Mouse (Mus musculus) B cell, adult 2 months (primary cell): ENCODE measurements around the gene Slc22a2.
A peak's percentile ranks its signal among the peaks of the same experiment; 100 is the strongest.
"Not testable (repeated sequence)": the region's sequence is repeated elsewhere in the genome, so short reads cannot be mapped to it uniquely, and the experiment has no call there.

Experiments used
- DNase-seq, 2 experiments: peaks; one replicate each; pipeline ENCODE4 v3.0.0; 2022

The Slc22a2 gene

DNA sequence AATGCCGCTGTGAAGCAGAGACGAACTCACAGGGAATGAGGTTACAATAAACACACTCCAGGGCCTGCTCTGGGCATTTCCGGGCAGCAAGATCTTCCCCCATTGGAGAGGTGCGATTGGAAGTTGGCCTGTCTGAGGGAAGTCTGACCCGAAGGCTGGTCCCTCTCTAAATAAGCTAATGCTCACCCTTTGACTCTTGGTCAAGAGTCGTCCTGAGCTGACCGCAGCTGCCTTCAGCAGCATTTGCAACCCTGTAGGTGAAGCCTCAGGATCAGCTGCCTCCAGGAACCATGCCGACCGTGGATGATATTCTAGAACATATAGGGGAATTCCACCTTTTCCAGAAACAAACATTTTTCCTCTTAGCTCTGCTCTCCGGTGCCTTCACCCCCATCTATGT lies at the start of gene Slc22a2:
Slc22a2 (plus strand) TSS at position 142 of the 400 bp plus-strand sequence.
- no peak for DNase-seq

DNA sequence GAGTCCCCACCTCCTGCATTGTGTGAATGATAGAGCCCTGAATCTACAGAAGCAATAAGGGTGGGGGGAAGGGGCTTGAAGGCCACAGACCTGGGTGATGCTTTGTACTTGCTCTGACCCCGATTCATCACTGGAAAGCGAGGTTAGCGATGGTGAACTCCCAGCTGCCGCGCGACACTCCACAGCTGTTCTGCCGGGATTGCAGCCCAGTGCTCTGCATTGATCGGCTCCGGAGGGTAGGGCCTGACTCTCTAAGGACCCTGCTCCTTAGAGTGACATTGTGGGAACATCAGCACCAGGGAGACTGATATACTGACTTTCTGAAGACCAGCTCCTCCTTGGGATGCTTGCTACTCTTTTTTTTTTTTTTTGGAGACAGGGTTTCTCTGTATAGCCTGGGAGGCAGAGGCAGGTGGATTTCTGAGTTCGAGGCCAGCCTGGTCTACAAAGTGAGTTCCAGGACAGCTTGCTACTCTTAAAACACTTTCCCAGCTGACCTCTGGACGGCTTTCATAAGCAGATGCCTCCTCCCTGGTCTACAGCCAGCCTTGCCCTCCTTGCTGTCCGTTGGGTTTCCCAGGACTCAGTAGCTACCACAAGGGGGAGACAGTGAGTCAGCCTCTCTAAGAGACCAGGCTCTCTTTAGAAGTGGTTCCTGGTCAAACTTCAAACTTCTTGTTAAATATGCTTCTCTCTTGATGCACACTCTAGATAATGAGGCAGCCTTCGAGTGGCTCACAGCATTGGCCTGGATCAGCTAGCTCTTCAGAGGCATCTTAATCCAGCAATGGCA lies 49.4 kb upstream of the Slc22a2 start:
- DNase-seq, result peak; percentile 62 to 63

DNA sequence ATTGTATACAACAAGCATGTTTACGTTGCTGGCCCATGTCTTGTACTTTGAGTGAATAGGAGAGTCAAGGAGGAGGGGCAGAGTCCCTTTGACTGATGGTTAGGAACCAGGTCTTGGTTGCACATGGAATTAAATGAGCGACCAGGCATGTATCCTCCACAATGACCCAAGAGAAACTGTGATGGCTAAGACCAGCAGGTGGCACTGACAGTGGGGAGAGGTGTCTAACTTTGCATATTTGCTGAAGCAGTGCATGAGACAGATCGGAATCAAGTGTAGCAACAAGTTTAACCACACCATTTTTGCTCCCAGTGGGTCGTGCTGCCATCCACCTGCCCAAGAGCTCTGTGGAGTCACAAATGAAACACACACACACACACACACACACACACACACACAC lies 21.7 kb upstream of the Slc22a2 start:
- no peak for DNase-seq

DNA sequence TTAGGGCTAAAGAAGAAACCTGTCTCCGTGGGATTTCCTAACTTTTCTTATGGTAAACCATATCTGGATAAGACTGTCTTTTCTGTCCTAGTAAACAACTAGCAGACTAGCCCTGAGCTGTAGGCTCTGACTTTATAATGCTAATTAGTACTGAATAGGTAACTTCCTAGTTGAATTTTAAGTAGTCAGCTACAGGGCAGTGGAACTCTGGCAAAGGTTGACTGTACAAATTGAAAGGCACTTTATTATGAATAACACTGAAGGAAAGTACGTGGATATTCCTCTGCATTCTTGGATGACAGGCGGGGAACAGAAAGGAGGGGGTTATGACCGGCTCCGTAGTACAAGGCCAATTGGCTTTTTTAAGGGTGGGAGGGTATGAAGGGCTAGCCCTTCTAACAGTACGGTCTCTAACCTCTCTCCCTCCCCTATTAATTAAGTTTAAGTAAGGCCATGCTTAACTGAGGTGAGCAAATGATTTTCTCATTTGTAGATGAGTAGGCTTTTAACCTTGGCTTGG lies 19.4 kb upstream of the Slc22a2 start:
- DNase-seq, result not testable (repeated sequence)

DNA sequence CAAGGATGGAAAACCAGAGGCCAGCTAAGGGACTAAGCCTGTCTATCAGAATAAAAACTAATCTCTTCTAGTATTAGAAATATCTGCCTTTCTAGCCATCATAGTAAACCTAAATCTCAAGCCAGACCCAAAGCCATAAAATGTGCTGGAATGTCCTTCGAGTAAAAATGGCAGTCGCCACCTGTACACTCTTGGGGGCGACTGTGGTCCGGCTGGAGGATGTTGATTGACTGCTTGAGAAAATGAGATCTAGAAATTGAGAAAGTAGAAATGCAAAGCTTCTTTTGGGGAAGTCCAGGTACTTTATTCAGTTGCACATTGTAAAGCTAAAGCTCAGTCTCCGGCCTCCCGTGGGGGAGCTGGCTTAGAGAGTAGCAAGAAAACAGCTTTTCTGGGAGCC lies 18.5 kb upstream of the Slc22a2 start:
- no peak for DNase-seq

DNA sequence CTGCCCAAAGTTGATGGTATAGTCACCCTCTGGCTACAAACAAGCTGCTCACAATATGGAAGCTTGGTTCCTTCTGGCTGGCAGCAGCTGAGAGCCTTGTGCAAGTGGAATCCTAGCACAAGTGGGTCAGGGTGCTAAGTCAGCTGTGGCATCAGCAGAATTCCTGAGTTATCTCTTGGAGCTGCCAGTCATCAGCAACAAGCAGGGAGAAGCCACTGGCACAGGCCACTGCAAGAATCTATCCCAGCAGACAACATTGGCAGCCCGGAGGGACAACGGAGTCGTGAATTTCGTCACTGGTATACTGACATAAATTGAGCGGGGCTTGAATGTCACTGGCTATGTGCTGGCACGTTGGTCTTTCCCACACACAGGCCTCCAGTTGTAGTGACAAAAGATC lies 12.6 kb upstream of the Slc22a2 start:
- DNase-seq, result no peak

DNA sequence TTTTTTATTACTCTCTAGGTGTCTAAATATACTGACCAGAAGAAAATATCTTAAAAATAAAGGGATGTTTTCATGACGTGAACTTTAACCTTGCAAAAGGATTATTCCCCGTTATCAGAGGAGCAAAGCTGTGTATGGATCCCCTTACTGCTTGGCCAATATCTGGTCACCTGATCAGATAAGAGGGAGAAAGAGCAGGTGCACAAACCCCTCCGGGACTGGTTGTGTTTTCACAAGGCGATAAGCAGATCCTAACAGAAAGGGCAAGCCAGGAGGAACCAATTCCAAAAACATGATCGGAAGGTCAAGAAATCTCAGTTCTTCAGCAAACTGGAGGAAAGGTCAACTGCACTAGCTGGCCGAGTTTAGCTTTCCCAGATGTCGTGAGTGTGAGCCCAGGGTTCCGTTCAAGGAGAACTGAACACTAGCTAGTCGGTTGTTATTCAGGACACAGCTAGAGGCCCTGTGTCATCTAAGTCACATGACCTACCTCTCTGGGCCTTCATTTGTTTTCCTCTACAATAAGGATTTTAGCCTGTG lies 11.9 kb upstream of the Slc22a2 start:
- no peak for DNase-seq

DNA sequence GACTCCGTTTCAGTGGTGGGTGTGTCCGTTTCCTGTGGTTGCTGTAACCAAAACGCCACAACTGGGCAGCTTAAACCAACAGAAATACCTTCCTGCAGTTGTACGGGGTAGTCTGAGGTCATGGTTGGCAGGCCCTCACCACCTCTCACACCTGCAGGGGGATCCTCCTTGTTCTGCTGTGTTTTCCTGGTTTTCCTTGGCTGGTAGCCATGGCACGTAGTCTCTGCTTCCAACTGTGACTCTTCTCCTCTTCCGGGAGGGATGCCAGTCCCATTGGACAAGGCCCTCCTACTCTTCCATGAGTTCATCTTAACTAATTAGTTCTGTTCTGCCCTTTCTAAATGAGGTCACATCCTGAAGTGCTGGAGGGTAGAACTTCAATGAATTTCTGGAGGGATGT lies 8.5 kb upstream of the Slc22a2 start:
- no peak for DNase-seq

DNA sequence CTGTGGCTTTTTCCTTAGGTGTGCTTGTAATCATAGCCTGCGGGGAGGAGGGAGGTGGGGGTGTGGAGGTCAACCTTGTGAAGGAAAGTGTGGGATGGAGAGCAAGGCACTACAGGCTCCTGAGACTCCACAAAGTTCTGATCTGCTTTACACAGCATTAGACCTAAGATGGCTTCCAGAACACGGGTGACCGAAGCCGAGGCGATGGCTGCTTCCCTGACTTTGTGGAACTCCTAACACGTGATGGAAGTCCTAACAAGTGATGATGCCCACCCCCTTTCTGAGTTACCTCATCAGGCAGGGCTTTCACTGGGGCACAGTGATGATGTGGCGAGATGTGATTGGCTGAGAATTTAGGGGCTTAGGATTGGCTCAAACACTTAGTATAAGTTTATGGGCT lies 6.8 kb upstream of the Slc22a2 start:
- no peak for DNase-seq

DNA sequence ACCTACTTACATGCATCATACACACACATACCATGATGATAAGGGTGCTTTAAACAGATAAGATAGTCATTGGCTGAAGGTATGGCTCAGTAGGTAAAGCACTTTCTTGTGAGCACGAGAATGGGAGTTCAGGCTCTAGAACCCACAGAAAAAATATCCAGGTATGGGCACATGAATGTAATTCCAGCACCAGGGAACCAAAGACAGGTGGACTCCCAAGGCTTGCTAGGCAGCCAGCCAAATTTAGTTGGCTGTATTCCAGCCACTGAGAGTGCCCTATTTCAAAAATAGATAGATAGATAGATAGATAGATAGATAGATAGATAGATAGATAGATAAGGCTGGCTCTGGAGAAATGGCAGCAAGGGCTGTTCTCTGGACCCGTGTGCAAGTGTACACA lies 1.4 kb downstream of the Slc22a2 start:
- no peak for DNase-seq

DNA sequence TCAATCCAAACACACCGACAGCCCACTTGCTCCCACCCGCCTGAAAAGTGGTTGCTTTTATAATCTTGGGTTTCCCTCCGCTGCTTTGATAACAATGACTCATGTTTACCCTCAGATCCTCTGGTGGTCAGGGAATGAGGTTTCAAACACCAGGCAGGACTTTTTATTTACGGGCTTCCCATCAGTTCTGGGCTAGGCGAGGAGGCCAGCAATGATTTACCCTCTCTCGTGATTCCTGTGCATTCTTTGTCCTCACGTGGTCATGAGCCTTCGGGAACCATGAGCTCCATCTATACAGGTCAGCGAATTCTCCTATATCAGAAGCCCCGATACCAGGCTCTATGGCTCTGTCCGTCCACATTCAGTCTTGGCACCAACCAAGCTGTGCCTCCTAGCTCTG lies 3.0 kb downstream of the Slc22a2 start:
- no peak for DNase-seq

DNA sequence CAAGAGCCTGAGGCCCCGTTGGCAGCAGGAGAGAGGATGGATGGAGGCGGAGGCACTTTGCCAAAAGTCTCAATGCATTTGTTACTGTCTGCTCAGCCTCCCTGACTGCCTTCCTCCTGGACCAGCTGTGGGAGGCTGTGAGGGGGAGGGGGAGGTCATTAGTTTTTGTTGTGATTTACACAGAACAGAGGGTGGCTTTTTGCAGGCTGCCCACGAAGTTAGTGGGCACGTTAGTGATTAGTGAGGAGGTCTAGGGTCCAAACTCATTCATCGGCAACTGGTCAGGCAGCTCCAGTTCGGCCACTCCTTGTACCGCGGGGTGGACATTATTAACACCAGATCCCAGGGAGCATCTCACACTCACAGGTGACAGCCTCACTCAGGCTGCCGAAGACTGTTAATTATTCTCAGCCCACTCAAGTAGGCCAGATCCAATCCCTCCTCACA lies 4.9 kb downstream of the Slc22a2 start:
- DNase-seq, result no peak

DNA sequence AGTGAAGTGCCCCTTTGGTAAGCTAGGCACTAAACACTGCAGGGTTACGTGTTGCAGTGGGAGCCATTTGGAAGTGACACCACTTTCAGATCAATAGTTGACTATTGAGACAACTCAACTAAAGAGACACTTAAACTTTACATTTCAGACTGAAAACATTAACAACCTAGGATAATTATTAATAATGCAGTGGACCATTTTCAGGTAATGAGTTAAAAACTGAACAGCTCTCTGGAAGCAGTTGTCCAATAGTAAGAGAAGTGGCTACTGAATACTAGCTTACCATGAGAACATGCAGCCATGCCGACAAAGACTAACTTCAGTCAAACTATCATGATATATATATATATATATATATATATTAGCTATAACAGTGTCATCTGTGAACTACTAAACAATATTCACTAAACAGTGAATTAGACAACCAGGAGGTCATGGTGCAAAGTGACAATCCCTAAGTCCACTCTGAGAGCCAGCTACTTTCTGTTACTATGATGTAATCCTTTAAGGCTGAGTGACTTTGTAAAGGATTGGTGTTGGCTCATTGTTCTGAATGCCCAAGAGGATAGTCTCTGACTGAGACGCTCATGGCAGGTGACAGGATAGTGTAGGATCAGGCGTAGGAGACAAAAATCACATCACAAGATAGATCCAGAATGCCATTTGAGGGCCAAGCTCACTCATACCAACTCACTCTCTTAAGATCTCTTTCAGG lies 7.1 kb downstream of the Slc22a2 start:
- no peak for DNase-seq

DNA sequence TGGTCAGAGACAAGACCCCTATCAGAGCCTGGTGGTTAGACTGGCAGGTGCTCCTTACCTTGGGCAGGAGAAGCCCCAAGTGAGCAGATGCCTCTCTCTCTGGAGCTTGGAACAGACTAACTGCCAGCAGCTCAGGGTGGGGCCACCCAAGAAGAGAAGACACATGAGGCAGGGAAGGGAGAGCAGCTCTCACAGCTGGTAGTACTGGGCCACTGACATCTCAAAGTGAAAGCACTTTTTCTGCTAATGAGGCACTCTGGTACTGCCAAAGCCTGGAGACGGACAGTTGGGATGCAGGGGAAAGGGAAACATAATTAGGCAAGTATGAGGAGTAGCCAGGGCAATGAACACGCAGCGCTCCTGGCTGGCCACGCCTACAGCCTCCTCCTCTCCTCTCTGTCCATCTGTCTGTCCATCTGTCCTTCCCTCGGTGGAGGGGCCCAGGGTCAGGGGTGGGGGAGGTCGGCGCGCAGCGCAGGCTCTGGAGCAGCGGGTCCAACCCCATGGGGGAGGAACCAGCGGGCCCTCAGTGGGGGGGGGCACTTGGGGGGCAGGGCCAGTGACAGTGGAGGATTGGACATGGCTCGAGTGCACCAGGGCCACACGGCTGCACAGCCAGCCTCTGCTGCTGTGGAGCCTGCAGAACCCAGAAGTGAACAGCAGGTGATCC lies 12.0 kb downstream of the Slc22a2 start:
- DNase-seq, result no peak

DNA sequence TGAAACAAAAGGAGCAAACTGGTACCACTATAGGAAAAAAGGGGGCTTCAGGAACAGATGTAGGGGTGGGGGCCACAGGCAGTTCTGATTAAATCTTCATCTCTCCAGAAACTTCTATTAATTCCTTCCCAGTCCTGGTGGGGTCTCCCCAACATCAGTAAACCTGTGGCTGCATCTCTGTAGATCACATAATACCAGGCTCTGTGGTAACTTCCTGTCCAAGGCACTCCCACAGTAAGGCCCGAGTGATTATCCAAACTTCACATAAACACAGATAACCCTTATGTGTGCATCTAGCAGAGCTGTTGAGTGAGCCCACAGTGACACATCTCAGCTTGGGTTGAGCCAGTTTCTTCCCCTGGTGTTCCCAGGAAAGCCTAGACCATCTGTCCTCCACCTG lies 22.7 kb downstream of the Slc22a2 start:
- no peak for DNase-seq

DNA sequence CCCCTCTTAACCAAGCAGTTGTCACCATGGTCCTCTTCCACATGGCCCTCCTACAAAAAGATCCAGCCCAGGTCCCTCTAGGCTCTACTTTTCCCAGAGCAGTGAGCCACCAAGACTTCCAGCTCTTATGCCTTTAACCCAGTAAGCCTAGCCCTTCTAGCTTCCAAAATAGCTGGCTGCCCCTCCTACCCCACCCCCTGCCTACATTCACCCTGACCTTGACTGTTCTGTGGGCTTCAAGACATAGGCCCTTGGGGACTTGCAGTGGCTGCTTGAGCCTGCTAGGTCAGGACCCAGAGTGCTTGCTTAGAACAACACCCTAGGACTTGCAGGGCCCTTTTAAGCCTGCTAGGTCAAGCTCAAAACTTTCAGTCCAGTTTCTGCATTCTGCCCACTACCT lies 23.3 kb downstream of the Slc22a2 start:
- no peak for DNase-seq

DNA sequence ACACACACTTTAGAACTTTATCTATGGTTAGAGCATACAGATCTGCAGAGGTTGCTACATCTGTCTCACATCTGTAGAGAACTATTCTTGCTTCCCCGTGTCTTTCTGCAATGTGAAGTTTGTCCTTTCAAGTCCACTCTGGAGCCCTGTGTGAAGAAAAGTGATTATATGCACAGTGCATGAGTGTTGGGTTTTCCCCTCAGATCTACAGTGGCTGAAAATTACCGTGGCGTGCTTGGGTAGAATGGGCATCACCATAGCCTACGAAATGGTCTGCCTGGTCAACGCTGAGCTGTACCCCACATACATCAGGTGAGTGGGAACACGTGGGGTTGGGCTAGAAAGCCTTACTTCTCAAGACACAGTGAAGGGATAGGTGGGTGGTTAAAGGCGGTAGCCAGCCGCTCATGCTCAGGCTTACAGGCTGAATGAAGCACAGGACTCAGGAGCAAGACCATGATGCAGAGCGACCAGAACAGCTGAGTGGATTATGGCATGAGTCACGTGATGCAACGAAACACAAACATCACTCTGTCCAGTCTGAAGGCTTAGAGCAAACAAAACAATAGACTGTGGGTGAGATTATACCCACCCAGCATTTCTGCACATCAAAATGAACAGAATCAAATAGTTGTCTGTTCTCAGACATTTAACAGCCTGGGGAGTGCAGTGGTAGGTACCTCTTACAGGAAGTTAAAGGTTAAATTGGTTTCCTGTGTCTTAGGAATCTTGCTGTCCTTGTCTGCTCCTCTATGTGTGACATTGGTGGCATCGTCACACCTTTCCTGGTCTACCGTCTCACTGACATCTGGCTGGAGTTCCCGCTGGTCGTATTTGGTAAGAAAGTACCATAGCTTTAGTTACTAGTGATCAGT lies 30.8 kb downstream of the Slc22a2 start:
- no peak for DNase-seq

DNA sequence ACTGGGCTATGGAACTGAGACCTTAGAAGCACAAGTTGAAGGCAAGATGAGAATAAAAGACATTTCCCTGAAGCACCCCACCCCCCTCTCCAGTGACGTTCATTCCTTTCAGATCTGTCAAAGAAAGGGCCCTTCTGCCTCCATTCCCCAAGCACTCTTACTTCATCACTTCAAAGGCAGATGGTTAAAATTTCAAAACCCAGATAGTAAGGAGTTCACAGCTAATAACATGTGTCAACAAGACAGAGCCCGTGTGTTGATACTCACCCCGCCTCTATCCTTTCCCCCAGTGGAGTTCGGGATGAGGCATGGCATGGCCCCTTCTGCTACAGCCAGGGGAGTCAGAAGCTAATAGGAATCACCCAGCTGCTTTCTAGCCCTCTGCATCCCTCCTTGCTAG lies 31.5 kb downstream of the Slc22a2 start:
- no peak for DNase-seq

DNA sequence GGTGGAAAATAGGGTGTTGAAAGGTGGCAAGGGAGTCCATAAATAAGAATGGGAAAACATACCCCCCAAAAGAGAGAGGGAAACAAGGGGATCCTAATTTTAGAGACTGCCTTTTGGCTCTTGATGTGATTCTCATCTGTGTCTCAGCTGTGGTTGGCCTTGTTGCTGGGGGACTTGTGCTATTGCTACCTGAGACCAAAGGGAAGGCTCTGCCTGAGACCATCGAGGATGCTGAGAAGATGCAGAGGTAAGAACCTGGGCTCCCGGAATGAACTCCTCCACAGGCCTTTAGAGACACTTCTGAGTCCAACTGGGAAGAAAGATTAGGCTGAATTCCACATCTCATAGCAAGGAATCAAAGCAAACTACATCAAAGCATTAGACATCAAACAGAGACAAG lies 35.7 kb downstream of the Slc22a2 start:
- no peak for DNase-seq

DNA sequence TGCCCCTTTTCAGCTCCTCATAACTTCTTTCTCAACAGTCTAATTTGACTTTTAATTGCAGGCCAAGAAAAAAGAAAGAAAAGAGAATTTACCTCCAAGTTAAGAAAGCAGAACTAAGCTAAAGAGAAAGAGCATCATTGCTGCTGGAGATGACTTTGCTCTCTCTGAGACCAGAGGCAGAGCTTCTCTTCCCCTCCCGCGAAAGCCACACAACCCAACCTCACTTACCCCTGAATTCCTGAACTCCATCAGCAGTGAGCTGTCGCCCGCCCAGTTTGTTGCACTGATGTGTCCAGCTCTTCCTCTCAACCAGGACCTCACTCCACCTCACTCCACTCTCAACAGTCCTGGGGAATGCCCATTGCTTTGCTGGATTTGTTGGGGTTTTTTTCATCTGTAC lies 44.1 kb downstream of the Slc22a2 start:
- no peak for DNase-seq

DNA sequence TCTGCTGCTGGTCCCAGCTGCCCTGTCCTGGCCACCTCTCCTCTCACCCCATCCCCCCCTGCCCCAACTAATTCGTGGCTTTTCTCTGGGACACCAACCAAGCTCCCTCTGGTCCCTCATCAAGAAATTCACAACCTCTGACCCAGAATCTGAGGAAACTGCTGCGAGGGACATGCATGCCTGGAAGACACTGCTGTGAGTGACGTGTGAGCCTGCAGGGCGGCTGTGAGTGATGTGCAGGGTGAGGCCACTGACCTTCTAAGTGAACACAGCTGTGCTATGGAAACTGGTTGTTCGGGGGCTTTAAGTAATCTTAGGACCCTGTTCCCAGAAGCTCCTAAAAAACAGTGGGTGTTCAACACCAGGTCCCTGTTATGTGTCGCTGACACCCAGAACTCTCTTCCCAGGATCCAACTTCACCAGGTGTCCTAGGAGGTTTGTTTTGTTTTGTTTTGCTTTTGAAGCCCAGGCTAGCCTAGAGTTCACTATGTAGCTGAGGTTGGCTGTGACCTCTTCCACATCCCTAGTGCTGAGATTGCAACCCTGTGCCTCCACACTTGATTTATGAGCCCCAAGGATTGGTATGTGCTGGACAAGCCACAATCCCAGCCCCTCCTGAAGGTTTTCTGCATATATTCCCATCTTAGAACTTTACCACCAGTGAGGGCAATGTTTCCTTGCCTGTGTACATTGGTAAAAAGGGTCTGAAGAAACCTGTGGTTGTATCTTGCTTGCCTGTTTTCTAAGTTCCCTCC lies 47.2 kb downstream of the Slc22a2 start:
- no peak for DNase-seq
